Mouse (Mus musculus): ENCODE data around the gene Vgll3.

The Vgll3 gene

DNA sequence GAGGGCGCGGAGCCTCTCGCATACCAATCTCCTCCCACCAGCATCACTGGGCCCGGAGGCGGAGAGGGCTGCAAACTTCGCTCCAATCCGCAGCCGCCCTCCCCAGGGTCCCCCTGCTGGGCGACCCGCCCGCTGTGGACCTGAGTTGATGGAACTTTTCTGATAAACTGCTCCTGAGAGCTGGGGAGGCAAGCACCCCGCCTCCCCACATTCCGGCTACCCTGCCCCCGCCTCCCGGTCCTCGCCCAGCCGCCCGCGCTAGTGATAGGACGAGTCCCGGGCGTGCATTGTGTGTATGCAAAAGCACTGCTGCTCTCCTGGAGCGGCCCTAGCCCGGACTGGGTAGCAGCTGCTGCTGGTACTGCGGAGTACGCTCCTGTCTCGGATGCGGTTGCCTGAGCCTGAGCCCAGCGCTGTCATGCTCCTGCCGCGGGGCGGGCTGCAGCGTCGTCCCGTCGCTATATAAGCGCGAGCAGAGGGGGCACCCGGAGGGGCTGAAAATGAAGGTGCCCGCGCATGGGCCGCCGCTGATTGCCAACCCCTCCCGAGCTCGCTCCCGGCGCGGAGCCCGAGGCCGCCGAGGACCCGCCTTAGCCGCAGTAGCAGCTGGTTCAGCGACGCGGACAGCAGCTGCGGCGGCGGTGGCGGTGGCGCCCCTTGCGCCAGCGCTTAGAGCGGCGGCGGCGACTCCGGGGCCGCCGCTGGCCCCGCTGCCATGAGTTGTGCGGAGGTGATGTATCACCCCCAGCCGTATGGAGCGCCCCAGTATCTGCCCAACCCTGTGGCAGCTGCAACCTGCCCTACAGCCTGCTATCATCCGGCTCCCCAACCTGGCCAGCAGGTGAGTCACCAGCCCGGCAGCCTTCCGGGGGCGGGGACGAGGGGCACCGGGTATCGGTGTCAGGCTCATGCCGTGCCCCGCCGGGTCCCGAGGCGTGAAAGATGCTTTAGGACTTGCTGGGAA lies at the start of gene Vgll3:
Gene Vgll3, plus strand, starts transcription at position 340 of the 964 bp plus-strand sequence.
- no peak for DNase-seq (ENCODE audit: low spot score in 2 of 2)

DNA sequence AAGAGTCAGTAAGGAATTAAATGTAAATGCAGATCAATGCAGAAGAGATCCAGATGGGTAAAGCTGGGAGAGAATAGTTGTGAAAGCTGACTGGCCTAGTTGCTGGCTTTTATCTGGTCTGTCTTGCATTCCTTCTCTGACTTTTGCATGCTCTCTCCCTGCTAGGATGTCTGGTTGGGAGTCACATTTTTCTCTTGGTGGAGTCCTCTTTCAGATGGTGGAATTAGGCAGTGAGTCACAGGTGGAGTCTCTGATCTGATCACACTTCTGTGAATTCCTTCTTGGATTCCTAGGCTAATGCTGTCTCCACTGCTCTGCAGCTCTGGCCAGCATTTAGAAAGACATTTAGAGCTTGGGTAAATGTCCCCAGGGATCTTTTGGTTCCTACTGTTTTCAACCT lies 49.1 kb upstream of the Vgll3 start:
- no peak for DNase-seq (ENCODE audit: low spot score in 2 of 2)

DNA sequence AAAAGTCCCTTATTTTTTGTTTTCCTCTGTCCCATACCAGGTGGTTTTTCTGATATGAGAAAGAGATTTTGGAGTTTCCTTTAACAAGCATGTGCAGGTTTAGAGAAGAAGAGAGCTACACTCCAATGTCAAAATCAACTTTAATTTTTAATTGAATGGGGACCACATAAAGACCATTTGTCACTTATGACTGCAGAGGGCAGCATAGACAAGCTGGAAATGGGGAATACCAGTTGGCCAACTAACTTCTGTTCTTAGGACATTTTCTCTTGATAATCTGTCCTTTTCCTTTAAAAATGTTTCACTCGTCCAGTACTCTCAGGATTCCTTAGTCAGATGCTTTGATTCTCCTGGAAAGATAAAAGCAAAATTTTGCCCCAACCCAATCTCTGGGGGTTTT lies 29.1 kb upstream of the Vgll3 start:
- DNase-seq (ENCODE audit: low spot score in 2 of 2): no peak

DNA sequence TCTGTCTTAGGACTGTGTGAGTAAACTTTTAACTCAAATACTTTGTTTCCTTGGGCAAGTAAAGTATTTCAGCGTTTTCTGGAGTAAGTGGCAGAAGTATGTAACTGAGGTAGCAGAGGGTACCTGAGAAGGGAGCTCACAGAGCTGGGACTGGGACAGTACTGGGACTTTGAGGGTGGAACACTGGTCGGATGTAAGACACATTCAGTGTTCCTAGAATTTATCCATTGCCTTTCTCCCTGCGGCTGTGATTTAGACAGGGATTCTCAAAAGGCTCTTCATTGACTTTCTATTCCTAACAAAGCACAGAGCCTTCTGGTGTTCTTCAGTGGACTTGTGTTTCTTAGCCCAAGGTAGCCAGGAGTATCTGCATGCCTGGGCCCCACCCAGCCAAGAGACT lies 1.0 kb downstream of the Vgll3 start:
- DNase-seq (ENCODE audit: low spot score in 2 of 2): no peak

DNA sequence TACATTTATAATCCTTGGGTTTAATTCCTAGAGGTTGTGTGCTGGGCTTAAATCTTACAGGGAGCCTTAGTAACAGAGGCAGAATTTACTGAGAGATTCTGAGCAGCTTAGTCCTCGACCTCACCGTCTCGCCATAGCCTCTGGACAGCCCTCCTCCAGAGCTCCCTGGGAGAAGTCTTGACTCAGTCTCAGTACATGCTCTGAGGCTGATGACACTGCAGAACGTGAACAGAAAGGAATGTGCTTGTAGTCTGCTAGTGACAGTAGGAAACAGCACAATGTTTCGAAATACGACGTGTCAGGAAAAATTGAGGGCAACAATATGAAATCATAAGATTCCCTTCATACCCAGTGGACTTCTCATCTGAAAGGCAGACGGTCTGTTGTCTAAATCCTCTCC lies 3.7 kb downstream of the Vgll3 start:
- no peak for DNase-seq (ENCODE audit: low spot score in 2 of 2)

DNA sequence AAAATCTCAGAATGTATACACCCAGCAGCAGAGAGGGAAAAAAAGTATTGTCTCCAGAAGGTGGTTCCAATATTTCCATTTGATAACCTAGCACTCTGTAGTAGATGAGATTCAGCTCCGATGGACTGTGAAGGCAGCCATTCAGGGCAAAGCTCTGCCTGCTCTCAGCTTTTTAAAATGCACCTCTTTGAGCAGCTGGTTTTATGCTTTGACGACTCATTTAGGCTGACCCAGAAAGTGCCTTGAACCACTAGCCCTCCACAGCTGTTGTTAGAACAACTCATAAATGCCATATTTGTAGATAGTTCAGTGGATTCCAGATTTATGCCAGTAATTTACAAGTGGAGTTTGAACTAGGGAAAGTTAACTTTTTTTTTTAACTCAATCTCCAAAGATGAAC lies 5.7 kb downstream of the Vgll3 start:
- DNase-seq (ENCODE audit: low spot score in 2 of 2): no peak

DNA sequence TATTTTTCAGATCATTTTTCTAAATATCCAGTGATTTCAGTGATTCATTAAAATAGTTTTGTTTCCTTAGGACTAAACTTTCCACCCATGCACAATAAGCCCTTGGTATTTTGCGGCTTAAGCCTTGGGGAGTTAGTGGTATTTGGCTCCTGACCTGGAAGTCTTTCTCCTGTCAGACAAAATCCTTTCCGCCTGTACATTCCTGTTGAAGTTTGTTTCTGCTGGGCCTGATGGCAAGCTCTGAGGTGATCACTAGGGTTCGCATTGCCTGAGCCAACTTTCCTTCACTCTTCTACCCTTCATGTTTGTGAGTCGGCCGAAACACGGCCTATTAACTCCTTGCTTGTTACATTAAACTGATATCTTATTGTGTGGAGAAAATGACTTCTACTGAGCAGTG lies 8.7 kb downstream of the Vgll3 start:
- DNase-seq (ENCODE audit: low spot score in 2 of 2): no peak

DNA sequence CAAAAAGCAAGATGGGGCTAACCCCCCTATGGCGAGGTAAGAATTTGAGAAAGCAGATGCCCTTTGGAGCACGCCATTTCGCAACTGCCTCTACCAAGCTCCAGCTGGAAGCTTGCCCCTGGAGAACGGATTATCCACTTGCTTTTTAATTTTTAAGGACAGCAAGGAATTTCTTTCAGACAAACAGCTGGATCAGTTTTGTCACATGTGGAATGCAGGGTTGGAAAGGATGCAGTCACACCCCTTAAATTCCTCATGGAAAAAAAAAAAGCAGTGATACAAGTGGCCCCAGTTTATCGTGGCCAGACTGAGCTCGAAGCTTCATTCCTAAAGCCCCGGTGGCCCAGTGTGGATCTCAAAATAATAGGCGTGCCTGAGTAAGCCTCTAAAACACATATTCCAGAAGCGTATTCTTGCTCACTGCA lies 13.1 kb downstream of the Vgll3 start:
- DNase-seq (ENCODE audit: low spot score in 2 of 2): no peak

DNA sequence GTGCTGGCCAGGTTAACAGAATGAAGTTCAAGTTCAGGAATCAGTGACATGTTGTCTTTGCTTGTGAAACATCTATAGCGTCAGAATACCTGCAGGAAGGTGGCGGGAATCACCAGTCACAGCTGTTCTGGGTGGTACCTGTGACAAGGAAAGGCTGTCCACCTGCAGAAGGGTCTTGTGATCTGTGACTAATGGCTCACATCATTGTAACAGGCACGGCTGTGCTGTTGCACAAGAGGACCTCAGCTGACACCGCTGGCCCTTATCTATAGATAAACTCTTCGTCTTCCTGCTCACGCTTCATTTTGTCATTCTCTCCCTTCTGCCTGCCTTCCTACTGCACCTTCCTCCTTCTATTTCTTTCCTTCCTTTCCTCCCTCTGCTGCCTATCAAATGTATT lies 14.0 kb downstream of the Vgll3 start:
- DNase-seq (ENCODE audit: low spot score in 2 of 2): no peak

DNA sequence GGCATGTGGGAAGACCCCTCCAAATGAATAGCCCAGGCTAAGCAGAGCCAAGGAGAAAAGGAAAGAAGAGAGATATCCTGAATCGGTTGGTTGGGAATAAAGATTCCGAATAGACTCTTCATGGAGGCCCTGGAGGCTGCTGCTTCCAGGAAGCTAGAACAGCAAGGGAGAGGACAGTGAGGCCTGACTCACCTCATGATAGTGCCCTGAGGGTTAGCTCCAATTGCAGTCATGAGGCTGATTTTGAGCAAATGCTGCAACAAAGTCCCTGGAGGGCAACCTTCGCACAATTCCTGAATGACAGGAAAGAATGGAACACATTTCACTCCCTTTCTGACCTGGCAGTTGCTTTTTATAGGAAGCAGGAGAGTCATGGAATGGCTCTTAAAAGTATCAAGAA lies 19.7 kb downstream of the Vgll3 start:
- no peak for DNase-seq (ENCODE audit: low spot score in 2 of 2)

DNA sequence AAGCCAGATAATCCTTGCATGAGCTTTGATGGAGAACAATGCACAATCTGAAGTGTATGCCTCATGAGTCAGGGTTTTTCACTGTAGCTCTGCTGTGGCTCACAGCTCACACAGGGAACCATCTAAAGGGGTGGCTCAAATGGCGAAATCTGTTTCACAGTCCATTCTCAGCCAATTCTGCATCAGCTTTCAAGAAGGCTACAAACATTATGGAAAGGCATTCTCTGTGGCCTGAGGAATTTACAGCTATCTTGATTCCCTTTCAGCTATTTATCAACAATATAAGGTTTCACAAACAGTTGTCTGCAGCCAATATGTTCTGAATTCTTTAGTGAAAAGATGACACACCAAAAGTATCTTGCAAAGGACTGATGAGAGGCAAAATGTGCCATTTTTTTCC lies 35.1 kb downstream of the Vgll3 start:
- DNase-seq (ENCODE audit: low spot score in 2 of 2): no peak

DNA sequence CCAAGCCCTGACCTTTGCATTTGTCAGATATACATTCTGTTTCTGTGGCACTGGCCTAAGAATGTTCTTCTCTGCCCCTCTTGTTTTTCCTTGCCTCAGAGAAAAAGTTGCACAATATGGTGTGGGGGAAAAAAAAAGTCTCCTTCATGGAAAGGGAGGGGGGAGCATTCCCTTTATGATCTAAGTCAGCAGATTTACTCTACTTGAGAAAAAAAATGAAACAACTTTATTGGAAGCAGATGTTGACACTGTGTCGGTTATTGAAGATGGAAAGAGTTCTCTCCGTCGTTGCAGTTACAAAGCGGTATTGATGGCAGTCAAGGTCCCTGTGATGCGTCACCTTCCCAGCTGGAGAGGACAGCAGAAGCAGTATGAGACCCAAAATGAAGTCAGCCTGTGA lies 49.4 kb downstream of the Vgll3 start:
- no peak for DNase-seq (ENCODE audit: low spot score in 2 of 2)

DNA sequence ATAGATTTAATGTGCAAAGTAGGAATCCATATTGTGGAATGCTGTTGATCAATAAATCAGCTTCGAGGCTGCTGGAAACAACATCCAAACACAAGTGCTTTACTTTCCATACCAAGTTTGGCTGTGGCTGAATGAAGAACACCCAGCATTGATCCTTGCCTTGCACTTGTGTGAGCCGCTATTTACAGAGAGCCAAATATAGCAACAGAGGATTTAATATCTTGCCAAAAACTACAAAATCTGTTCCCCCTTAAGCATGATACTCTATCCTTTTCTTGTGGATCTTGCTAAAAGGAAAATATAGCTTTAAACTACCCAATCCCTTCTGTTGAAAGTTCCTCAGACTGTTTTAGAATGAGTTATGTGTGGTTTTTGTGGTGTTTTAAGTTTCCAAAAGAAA lies 52.9 kb downstream of the Vgll3 start:
- DNase-seq (ENCODE audit: low spot score in 2 of 2): no peak

DNA sequence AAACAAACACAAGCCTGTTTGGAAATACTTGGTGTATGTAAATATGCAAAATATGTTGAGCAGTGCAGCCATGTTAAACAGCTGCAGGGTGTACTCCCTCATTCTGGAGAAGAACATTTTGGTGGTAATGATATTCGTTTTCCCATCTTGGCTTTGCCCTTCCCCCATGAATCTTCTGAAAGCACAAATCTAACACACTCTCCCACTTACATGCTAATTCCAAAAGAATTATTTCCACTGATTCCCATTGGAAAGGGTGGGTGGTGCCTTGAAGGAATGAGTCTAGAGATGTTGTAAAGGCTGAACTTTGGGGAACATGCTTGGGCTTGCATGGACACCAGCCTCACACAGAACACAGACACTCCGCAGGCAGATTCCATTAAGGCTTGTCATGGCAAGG lies 53.9 kb downstream of the Vgll3 start:
- DNase-seq (ENCODE audit: low spot score in 2 of 2): no peak

DNA sequence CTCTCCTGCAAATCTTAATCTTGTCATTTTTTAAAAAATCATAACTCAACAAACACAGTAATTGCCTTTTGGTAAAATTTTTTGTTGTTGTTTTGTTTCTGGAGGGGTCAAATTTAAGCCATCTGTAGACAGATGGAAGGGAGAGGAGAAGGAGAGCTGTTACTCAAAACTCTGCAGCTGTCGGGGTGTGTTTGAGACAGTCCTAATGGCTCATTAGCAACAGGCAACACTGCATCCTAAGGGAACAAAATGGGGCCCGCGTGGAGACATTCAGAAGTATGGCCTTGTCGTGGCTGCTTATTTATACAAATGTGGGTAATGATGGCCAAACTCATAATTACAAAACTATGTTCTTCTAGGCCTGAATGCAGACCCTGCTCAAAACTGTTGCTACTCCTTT lies 73.9 kb downstream of the Vgll3 start:
- no peak for DNase-seq (ENCODE audit: low spot score in 2 of 2)

All from natural killer cell, adult 2 months (primary cell).